Mouse (Mus musculus): ENCODE data around the gene Zfp367.

GRCm38 (mm10) chr13:64108381-64108850, 44.6 kb downstream of the Zfp367 start:
- no peak for TF ChIP-seq POLR2A (IDR thresholded peaks at IDR 0.05; ENCODE audit: borderline replicate concordance, low read depth, low read length)
- TF ChIP-seq CTCF (IDR thresholded peaks at IDR 0.05; ENCODE audit: low read depth, low read length): no peak
